Mouse (Mus musculus) frontal cortex, adult 2 months (tissue): ENCODE data around the gene Guca2b. TPM values are rescaled to one million over a fixed set of nuclear protein-coding genes. Genes with fewer than 3 reads are reported as not detected.

Source experiments
- polyA plus RNA-seq: library from polyadenylated mRNA; depleted of rRNA; stranded (reverse); fragments of >200 nt; gene quantifications from 2 replicates; pipeline ENCODE4 v1.2.3, GENCODE M21; 2012; rRNA removed

Guca2b gene
- polyA plus RNA-seq, 1 experiment, result 0.88 TPM

Other genes with a start within 250 kb of the Guca2b start
- gene Ccdc30, start 243.4 kb downstream of the Guca2b start, polyA plus RNA-seq, result 17.4 and 17.7 TPM in 2 replicates
- gene Ppcs, start 236.5 kb downstream of the Guca2b start, polyA plus RNA-seq, result 7.7 and 10.3 TPM in 2 replicates
- 0.80 and 0.88 TPM in 2 replicates for gene Zmynd12, start 236.1 kb downstream of the Guca2b start, polyA plus RNA-seq
- 11.6 and 12.0 TPM in 2 replicates for gene Rimkla, start 166.3 kb downstream of the Guca2b start, polyA plus RNA-seq
- gene Foxj3, start 122.0 kb downstream of the Guca2b start, polyA plus RNA-seq, result 35.5 and 39.4 TPM in 2 replicates
- 11.0 and 14.2 TPM in 2 replicates for gene Frg2f1, start 119.4 kb downstream of the Guca2b start, polyA plus RNA-seq
- gene Guca2a, start 21.2 kb downstream of the Guca2b start, polyA plus RNA-seq, result not detected in 2 replicates
- gene Hivep3, start 74.8 kb upstream of the Guca2b start, polyA plus RNA-seq, result 38.3 and 43.8 TPM in 2 replicates